Mouse (Mus musculus) layer of hippocampus, postnatal 14 days (tissue): ENCODE results near the gene Apobec1. TPM values are rescaled to one million over a fixed set of nuclear protein-coding genes. Genes with fewer than 3 reads are reported as not detected.
A peak's percentile ranks its signal among the peaks of the same experiment; 100 is the strongest.
"Not testable (repeated sequence)": the region's sequence is repeated elsewhere in the genome, so short reads cannot be mapped to it uniquely, and the experiment has no call there.

Experiments used
- DNase-seq, 2 experiments: peaks; one replicate each; pipeline ENCODE4 v3.0.0; 2021 to 2022; ENCODE audit warnings: low spot score in 2 of 2, mixed read lengths in 1 of 2
- total RNA-seq, 2 experiments: library from RNA; stranded (reverse); gene quantifications; 2 replicates each; pipeline ENCODE4 v1.2.3; 2021

Gene Apobec1
- total RNA-seq, 2 experiments from 2014 or later = 2.9 to 3.1 TPM

- DNase-seq = no peak
Observed at GRCm38 (mm10) chr6:122605483-122605882, 3.2 kb upstream of the Apobec1 start.

GRCm38 (mm10) chr6:122604260-122604659 is 2.0 kb upstream of the Apobec1 start:
- DNase-seq = no peak

GRCm38 (mm10) chr6:122602992-122603322 is 713 bp upstream of the Apobec1 start:
- DNase-seq = no peak

- DNase-seq = no peak
Observed at GRCm38 (mm10) chr6:122601615-122602014, 629 bp downstream of the Apobec1 start.

- no peak for DNase-seq
Observed at GRCm38 (mm10) chr6:122601031-122601430, 1.2 kb downstream of the Apobec1 start.

GRCm38 (mm10) chr6:122600066-122600646 is 2.1 kb downstream of the Apobec1 start:
- DNase-seq = no peak

GRCm38 (mm10) chr6:122599054-122599737 is 3.0 kb downstream of the Apobec1 start:
- no peak for DNase-seq

GRCm38 (mm10) chr6:122598436-122598835 is 3.8 kb downstream of the Apobec1 start:
- no peak for DNase-seq

- DNase-seq = no peak
Observed at GRCm38 (mm10) chr6:122598014-122598413, 4.2 kb downstream of the Apobec1 start.

- no peak for DNase-seq
Observed at GRCm38 (mm10) chr6:122596608-122597007, 5.6 kb downstream of the Apobec1 start.

GRCm38 (mm10) chr6:122595637-122596036 is 6.6 kb downstream of the Apobec1 start:
- peak in 1 of 2 experiments; percentile 35 for DNase-seq

GRCm38 (mm10) chr6:122592905-122593304 is 9.3 kb downstream of the Apobec1 start:
- no peak for DNase-seq

- DNase-seq = no peak
Observed at GRCm38 (mm10) chr6:122591027-122591758, 11.1 kb downstream of the Apobec1 start.

- DNase-seq = no peak
Observed at GRCm38 (mm10) chr6:122579086-122579485, 23.2 kb downstream of the Apobec1 start.

GRCm38 (mm10) chr6:122577030-122577429 is 25.2 kb downstream of the Apobec1 start:
- no peak for DNase-seq

- not testable (repeated sequence) for DNase-seq
Observed at GRCm38 (mm10) chr6:122575037-122575436, 27.2 kb downstream of the Apobec1 start.

GRCm38 (mm10) chr6:122571617-122571959 is 30.7 kb downstream of the Apobec1 start:
- DNase-seq = no peak

- no peak for DNase-seq
Observed at GRCm38 (mm10) chr6:122570695-122571616, 31.3 kb downstream of the Apobec1 start.

GRCm38 (mm10) chr6:122569762-122570161 is 32.5 kb downstream of the Apobec1 start:
- DNase-seq = no peak

GRCm38 (mm10) chr6:122569113-122569512 is 33.1 kb downstream of the Apobec1 start:
- no peak for DNase-seq

- DNase-seq = no peak
Observed at GRCm38 (mm10) chr6:122565070-122565784, 37.0 kb downstream of the Apobec1 start.
